Mouse (Mus musculus) telencephalon, adult 2 months (tissue): ENCODE measurements around the gene B3galnt1.
A peak's percentile ranks its signal among the peaks of the same experiment; 100 is the strongest.
"Not testable (repeated sequence)": the region's sequence is repeated elsewhere in the genome, so short reads cannot be mapped to it uniquely, and the experiment has no call there.

ENCODE experiments used
- DNase-seq: peaks from one replicate; pipeline ENCODE4 v3.0.0-alpha.2; 2011; ENCODE audit warnings: low read depth, low spot score

Gene B3galnt1

DNA sequence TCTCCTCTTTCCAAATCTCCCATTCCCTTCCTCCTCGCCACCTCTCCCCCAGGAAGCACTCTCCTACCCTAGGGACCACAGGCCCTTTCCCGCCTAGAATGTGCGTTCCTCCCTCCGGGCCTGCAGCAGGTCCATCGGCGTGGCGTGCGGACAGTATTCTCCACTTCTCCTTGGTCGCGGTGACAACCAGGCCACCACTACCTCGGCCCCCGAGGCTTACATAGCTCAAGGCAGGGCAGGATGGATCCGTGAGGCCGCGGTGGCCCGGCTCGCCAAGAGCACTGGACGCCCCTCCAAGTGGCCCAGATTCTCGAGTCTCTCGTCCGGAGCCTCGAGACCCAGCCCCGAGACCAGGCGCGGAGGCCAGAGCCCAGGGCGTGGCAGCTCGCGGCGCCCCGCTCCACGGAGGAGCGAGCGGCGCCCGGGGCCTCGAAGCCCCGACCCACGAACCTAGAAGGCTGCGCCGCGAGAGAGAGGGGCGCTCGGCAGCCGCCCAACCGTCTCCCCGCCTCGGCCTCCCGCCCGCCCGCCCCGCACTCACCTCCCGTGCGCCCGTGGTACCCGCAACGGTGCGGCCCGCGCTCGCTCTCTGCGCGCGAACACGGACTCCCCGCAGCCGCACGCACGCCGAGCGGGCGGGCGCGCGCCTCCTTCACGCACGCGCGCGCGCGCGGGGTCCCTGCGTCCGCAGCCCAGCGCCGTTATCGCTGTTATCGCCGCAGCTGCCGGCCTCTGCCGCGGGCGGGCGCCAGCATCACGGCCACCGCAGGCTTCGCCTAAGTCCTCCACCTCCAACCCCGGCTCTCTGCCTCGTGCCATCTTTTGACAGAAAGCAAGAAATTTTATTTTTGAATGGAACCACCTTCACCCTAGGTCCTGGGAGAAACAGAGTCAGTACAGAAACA, at the start of gene B3galnt1:
Gene B3galnt1, minus strand, starts transcription at position 700 of the 905 bp plus-strand sequence.
- no peak for DNase-seq

DNA sequence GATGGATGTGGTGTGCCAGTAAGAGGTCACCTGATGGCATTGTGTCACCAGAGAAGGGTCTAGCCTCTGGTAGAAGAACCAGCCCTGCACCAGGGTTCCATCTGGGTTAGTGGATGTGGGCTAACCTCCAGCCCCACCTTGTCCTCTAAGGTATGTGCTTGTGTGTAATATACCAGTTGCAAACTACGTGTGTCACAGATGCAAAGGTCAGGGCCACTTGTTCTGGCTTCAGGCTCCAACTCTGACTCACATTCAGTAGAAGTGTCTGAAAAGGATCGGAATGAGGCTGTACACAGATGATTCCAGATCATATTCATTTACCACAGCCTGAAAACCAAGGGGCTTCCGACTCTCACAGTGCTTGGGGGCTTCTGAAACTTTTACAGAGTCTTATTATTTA, 35.8 kb upstream of the B3galnt1 start:
- no peak for DNase-seq

DNA sequence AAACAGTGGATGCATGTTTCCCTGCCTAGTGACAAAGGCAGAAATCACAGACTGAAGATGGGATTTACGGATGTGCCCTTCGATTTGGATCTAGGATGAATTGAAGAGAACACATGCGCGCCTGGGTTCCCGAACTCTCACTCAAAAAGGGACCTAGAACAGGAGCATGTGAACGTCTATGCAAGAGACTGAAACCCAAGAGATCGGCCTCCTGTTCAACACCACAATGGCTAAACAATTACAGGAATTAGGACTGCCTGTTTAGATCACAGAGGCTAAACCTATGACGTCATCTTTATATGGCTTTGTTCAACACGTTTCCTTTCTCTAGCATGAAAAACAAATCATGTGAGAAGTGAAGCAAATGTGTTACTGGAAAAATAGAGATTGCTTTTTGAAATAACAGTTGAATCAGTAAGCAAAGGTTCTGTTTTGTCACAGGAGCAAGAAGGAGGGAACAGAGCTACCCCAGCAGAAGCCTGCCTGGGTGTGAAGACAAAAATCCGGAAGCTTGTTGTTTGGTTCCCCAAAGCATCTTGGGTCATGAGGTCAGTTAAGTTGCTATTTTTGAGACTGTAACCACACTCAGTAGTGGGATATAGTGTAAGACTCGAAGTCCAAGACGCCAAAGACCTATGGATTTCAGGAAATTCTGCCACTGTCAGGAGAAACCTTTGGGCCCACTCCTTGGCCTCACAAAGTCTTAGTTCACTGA, 35.1 kb upstream of the B3galnt1 start:
- DNase-seq = peak; percentile 6

DNA sequence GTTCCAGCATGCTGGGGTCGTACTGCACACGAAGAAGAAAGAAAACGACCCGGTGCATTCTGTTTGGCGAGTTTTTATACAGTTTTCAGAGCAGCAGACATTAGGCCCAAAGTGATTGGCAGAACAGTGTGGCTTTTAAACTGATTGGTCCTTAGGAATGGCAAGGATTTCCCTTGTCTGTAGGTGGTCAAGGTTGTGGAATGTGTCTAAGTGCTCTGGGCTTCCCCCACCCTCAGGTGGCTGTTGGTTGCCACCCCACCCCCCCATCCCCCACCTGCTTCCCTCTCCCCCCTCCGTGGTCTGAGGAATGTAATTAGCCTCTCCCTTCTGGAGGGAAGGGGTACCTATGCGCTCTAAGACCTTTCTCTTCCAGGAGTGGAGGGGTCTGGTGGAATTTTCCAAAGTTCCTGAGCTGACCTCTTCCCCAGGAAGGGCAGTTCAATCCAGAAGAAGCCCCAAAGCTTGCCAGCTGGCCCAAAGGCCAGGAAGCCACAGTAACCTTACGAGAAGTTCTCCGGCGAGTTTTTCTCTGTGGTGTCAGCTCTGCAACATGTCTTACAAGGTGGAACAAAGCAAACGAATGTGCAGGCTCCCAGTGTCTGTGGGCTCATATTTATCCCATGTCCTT, 28.3 kb upstream of the B3galnt1 start:
- DNase-seq = no peak

DNA sequence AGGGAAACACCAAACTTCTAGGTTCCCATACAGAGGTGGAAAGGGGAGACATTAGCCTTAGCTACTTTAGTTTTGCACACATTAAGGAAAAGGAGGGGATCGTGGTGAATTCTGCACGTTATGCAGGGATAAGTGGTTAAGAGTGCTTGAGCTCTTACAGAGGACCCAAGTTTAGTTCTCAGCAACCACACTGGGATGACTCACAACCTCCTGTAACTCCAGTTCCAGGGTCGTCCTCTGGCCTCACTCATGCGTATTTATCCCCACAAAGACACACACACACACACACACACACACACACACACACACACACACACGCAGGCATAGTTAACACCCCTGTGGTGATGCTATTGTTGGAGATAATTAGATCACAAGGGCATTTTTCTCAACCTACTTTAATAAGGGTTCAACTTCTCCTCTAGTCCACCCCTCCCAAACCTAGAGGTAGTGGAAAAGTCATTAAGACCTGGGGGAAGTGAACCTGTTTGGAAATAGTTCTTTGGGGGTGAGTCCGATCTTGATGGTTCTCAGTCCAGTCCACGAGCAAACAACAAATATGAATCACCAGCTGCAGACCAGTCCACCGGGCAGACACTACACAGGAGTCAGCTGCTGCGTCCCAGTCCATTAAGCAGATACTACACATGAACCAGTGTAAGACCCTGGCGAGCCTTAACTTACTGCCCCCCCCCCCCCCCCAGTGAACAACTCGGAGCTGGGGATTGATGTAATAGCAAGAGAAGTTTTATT, 27.6 kb upstream of the B3galnt1 start:
- DNase-seq = no peak

DNA sequence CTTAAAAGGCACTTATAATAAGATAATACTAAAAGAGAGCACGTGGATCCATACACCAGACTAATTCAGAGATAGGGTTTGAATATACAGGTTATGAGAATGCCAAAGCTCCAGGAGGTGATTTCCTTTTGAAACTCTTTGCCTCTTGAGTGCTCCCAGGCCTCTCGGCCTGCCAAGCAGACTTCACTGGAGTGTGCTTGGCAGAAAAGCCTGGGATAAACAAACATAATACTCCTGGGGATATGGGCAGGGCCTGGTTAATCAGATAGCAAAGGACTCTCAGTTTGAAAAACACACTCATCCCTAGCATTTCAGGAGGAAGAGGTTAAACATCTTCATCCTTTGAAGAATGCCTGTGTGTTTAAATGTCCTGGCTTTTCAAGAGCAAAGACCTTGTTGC, 25.4 kb upstream of the B3galnt1 start:
- DNase-seq = no peak

DNA sequence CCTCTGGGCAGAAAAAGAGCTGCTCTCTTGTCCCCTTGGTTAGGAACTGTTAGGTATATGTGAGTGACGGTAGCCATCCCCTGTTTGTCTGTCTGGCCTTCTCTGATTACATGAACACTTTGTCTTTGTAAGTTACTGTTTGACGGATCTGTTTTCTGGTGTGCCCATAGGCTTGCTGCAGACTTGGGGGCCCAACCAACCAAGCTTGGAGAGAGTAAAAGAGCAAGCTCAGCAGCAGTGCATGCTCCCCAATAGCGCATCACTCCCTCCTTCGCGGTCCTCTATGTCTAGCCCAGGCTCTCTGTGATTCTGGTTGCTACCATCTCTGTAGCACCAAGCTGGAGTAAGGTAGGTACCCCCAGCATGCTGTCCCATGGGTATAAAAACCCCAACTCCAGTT, 9.1 kb upstream of the B3galnt1 start:
- DNase-seq = no peak

DNA sequence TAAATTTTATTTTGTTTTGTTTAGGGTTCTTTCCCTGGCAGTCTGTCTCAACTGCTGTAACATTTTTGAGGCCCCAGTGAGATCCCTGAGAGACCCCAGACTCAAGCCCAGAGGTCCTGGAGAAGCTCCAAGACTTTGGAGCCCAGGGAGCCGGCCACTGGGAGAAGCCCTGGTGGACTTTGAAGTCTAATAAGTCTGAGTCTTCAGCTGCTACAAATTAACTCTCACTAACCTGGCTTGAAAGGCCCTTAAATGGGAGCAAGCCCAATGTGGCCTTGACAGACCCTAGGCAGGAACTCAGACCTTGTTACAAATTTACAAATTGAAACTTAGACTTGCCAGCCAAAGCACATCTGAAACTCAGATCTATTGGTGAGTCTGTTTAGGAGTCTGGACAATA, 8.7 kb upstream of the B3galnt1 start:
- DNase-seq = no peak

DNA sequence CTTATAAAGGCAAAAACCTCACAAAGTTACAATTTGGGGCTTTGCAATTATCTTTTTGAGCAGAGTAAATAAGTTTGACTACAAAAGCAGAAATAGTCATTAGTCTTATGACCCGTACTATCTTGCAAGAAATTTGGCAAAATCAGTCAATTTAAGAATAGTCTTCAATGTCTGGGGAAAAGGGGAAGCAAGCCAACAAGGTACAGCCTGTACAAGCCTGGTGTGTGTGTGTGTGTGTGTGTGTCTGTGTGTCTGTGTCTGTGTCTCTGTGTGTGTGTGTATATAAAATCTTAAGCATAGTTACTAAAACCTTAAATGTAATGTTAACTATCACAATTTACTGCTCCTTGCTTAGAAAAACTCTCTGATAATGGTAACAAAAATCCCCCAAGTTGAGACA, 8.2 kb upstream of the B3galnt1 start:
- DNase-seq = no peak

DNA sequence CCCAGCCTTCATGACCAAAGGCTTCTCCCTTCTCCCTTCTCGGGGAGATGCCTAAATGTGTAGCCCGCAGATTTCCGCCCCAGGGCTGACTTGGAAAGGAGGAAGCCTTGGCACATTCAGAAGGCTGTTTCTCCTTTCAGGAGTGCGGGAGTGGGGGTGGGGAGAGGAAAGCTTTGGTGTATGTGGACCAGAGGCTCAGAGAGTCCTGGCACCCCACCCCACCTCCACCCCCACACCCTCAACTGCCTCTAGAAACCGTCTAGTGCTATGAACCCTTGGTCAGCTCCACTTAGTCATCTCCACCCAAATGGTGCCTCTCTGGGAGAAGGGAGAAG, 373 bp upstream of the B3galnt1 start:
- no peak for DNase-seq

DNA sequence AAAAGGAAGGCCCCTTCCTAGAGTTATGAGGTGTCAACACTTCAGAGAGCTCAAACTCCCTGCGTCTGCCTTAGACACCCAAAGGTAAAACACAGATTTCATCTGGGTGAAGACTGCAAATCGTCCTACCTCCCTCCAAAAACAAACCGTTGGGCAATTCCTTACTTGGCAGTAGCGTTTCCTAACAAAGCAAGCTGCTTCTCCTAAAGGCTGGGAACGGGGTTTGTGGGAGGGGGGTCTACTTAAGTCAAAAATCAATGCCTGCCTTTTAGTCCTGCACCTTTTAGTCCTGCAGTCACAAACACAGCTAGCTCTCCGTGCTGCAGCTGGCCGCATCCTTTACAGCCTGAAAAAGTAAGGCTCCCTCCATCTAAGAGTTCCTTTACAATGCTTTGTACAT, 944 bp downstream of the B3galnt1 start:
- no peak for DNase-seq

DNA sequence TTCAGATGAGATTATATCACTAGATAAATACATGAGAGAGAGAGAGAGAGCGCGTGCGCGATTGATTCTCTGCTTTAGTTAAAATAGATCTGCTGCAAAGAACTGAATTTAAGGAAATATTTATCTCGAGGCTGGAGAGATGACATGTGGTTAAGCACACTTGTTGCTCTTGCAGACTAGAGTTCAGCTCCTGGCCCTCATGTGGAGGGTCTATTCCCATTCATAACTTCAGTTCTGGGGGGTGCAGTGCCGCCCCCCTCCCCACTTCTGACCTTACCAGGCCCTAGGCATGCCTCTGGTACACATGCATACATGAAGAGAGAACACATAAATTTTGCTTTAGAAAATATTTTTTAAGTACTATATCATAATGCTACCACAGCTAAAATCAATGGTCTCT, 1.5 kb downstream of the B3galnt1 start:
- no peak for DNase-seq

DNA sequence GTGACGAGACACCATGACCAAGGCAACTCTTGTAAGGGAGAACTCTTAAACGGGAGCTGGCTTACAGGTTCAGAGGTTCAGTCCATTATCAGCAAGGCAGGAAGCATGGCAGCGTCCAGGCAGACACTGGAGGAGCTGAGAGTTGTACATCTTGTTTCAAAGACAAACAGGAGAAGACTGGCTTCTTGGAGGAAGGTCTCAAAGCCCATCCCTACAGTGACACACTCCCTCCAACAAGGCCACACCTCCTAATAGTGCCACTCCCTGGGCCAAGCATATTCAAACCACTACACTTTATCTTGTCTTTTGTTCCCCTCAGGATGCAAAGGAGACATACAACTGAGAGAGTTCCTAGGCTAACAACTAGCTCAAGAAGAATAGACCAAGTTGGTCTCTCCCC, 2.6 kb downstream of the B3galnt1 start:
- DNase-seq = no peak

DNA sequence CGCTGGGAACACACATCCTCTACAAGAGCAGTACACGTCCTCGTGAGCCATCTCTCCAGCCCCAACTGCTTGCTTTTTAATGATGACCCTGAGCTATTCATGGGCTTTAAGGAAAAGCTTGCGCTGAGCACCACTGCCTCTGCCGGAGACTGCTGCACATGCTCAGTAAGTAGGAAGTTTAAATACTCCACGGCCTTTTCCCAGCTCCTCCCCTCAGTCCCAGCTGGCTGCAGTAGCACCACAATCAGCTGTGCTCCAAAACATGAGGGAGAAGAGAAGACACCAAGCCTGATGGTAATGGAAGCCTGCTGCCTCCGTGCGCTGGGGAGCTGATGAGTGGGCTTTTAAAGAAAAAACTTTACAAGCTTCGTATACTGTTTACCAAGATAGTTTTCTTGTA, 4.7 kb downstream of the B3galnt1 start:
- no peak for DNase-seq

DNA sequence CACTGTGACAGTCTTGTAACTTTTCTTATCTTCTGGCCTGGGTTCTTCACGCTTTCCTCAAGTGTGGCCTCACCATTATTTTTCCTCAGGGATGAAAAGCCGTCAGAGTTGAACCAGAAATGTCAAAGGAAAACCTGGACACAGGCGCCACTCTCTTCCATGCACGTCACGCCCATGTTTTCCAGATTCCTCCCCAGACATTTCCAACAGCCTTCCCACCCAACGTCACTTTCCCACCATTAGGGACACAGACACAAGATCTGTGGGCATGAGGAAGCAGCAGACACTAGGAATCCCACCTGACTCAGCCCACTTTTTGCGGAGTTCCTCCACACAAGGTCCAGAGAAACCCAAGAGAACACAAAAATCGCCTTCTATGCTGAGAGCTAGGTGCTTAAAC, 5.3 kb downstream of the B3galnt1 start:
- DNase-seq = no peak

DNA sequence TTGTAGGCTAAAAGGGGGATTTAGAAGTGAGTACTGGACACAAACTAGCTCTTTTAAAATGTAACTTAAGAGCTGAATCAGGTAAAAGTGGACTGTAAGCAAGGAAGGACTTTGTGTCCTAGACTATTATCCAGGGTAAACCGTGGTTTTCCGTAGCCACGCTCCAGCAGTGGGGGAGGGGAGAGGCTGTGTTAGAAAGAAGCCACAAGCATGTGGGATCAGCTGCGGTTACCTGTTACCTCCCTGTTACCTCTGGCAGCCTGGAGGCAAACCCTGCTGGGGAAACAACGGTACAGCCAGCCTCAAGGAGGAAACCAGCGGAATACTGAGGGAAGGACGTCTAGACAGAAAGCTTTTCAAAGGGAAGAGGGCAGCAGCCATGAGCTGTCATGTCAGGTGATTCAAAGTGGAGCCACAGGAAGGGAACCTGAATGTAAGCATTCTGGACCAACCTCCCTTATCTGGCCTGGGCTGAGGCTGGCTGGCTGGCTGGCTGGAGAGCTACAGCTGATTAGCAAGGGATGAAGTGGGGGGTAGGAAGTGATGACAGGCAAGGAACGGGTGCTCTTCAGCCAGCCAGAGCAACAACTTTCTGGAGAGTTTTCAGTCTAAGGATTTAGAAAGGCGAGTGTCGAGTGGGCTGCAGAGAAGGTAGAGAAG, 10.5 kb downstream of the B3galnt1 start:
- DNase-seq = no peak

DNA sequence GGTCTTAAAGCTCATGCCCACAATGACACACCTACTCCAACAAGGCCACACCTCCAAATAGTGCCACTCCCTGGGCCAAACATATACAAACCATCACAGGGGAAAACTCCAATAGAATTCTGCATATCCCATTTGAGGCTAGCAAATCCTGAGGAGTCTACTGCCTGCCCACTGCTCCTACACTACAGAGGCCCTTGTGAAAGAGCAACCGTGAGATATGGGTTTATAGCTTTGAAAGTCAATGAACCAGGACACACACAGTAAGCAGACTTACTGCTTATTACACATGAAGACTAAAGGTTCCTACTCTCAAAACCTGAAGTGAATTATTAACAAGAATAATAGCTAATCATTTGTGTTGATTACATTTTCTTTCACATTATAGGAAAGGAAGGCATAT, 15.0 kb downstream of the B3galnt1 start:
- no peak for DNase-seq

DNA sequence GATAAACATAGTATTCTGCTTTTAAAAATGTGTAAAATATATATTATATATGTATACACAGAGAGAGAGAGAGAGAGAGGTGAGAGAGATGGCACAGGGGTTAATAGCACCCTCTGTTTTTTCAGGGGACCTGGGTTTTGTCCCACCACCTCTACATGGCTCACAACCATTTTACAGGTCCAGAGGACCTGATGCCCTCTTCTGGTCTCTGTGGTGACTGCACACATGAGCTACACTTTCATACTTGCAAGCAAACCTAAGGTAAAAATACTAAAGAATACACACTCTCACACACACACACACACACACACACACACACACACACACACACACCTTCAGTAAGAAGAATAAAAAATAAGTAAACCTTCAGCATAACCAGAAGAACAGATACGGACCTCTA, 20.0 kb downstream of the B3galnt1 start:
- DNase-seq = no peak

DNA sequence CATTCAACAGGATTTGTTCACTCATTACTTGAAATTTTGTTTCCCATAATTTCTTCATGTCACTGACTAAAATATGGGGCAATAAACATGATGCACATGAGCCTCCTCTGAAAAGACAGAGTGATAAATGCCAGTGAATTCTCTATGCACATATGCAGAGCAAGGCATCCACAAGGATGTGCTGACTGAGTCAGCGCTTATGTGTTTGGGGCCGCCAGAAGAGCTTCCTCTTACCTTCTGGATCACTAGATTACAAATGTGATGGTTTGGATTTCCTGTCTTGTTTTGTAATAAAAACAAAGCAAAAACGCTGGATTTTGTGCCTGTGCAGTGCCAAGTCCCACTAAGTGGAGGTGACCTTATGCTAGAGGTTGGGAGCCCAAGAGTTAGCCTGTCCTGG, 22.0 kb downstream of the B3galnt1 start:
- DNase-seq = no peak

DNA sequence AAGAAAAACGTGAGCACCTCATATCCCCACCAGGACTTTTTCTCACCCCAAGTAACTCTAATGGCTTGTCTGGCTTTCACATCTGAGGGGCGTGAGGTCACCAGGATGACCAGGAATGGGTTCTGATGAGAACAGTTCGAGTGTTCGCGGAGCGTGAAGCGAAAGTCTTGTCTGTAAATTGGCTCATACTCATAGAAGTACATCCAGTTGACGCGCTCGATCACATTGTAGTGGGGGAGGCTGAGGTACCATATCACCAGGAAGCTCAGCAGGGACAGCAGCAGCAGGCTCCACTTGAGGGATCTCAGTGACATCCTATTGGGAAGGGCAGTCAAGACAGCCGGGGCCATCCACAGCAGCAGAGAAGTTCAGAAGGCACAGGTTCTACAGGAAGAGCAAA, 23.2 kb downstream of the B3galnt1 start:
- DNase-seq = no peak

DNA sequence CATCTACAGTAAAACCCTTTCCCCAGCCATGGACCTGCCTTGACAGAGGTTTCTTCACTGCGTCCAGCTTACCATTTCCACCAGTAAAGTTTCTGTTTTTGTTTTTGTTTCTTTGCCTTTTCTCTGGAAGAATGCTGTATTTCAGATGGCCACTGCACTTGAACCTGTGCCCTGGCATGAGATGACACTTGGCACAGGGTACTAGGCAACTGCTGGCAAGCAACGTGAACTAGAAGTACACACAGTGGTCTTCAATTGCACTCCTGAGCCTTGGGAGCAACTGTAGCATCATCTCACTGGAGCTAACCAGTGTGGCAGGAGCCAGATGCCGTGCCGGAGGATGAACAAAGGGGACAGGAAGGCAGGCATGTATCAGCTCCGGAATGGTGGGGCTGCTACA, 26.2 kb downstream of the B3galnt1 start:
- DNase-seq = no peak

DNA sequence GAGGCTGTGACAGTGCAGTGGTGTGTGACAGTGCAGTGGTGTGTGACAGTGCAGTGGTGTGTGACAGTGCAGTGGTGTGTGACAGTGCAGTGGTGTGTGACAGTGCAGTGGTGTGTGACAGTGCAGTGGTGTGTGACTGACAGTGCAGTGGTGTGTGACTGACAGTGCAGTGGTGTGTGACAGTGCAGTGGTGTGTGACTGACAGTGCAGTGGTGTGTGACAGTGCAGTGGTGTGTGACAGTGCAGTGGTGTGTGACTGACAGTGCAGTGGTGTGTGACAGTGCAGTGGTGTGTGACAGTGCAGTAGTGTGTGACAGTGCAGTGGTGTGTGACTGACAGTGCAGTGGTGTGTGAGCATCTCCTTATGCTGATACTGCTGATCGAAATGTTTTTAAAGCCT, 33.2 kb downstream of the B3galnt1 start:
- not testable (repeated sequence) for DNase-seq
